Mouse (Mus musculus) megakaryocyte, embryonic 14.5 days (primary cell): ENCODE data around the gene Ppp1r26.
"Not testable (repeated sequence)": the region's sequence is repeated elsewhere in the genome, so short reads cannot be mapped to it uniquely, and the experiment has no call there.

Source experiments
- FLI1 ChIP-seq: IDR thresholded peaks from 2 replicates; pipeline ENCODE4 v1.6.1; 2012; ENCODE audit warnings: low read length, inconsistent platforms, mixed read lengths
- GATA1 ChIP-seq: IDR thresholded peaks from 3 replicates; pipeline ENCODE4 v1.6.1; 2012; ENCODE audit warnings: mixed read lengths, low read length, inconsistent platforms, borderline replicate concordance

DNA sequence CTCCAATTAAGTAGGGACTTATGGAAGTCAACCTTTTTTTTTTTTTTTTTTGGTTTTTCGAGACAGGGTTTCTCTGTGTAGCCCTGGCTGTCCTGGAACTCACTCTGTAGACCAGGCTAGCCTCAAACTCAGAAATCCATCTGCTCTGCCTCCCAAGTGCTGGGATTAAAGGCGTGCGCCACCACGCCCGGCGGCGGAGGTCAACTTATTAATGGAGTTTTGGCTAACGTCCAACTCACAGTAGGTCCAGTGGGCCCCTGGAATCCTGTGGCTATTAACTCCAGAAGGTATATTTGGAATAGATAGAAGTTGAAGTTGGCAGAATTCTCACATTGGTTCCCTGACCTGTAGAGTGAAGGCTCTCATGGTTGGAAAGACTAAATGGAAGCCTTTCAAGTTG is 25.4 kb downstream of the Ppp1r26 start:
- not testable (repeated sequence) for TF ChIP-seq GATA1, FLI1
